Mouse (Mus musculus): ENCODE data around the gene Grasp.

DNA sequence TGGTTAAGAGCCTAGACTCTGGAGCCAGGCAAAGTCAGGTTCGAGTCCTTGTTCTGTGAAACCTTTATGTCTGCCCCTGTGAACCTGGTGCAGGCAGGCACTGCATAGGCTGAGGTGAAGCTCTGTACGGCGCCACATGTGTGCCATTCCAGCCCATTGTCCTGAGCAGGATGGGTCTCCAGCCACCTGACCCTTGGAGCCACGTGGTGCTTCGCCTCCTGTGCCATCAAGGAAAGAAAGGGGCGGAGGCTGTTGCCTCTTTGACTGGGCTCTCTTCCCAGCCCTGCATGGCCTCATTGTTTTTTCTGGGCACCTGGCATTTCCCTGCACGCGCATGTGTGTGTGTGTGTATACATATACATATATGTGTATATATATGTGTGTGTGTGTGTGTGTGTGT is 15.8 kb downstream of the Grasp start:
- no peak for TF ChIP-seq CTCF (IDR thresholded peaks at IDR 0.05; ENCODE audit: borderline replicate concordance, insufficient read depth, low read depth, low read length)
- no peak for TF ChIP-seq POLR2A (IDR thresholded peaks at IDR 0.05; ENCODE audit: borderline replicate concordance, insufficient read depth, low read length)
